Mouse (Mus musculus): ENCODE results near the gene Tmem63c. TPM values are rescaled to one million over a fixed set of nuclear protein-coding genes. Genes with fewer than 3 reads are reported as not detected.

Tmem63c gene
- polyA plus RNA-seq, 1 experiment from 2014 or later: 0.62 TPM

- ATAC-seq (replicated peaks; ENCODE audit: low FRiP score, low TSS enrichment, low read depth) (no peak), DNase-seq (ENCODE audit: low spot score) (no peak)
- no peak overlapping the region for H3K4me3 ChIP-seq (ENCODE audit: low read depth, low read length)
- H3K4me2 ChIP-seq (ENCODE audit: low read length): no peak overlapping the region
- no peaks in the 10 kb centered on the region for H3K9me3 ChIP-seq (ENCODE audit: control insufficient read depth, low read length)
- peaks cover 22% of the 10 kb centered on the region for H3K27me3 ChIP-seq (replicated peaks; ENCODE audit: control insufficient read depth, insufficient read depth, low read length)
- no peak overlapping the region for H3K9ac ChIP-seq (ENCODE audit: low read length)
- WGBS: 65% methylated on average over 2 of the region's 2 CpGs
- peaks cover 3% of the 10 kb centered on the region; the same call in 1 of the 2 replicates for H3K4me1 ChIP-seq (replicated peaks; ENCODE audit: control insufficient read depth, insufficient read depth, low read length)
- no peak overlapping the region for H3K27ac ChIP-seq (ENCODE audit: low read depth)
- H3K36me3 ChIP-seq (ENCODE audit: control insufficient read depth, insufficient read depth, low read length): no peaks in the 10 kb centered on the region
These were observed 6.9 kb downstream of the Tmem63c start for GRCm38 (mm10) chr12:87028068-87028467.

GRCm38 (mm10) chr12:87029251-87029976 is 8.3 kb downstream of the Tmem63c start:
- H3K27me3 ChIP-seq (replicated peaks; ENCODE audit: control insufficient read depth, insufficient read depth, low read length): peaks cover 22% of the 10 kb centered on the region
- H3K9me3 ChIP-seq (ENCODE audit: control insufficient read depth, low read length): no peaks in the 10 kb centered on the region
- DNase-seq (ENCODE audit: low spot score): no peak
- no peak overlapping the region for H3K4me2 ChIP-seq (ENCODE audit: low read length)
- WGBS: 69% methylated on average over 5 of the region's 5 CpGs
- H3K36me3 ChIP-seq (ENCODE audit: control insufficient read depth, insufficient read depth, low read length): no peaks in the 10 kb centered on the region
- no peak for ATAC-seq (replicated peaks; ENCODE audit: low FRiP score, low TSS enrichment, low read depth)
- peaks cover 3% of the 10 kb centered on the region; the same call in 1 of the 2 replicates for H3K4me1 ChIP-seq (replicated peaks; ENCODE audit: control insufficient read depth, insufficient read depth, low read length)
- H3K4me3 ChIP-seq (ENCODE audit: low read depth, low read length): no peak overlapping the region
- H3K27ac ChIP-seq (ENCODE audit: low read depth): no peak overlapping the region
- H3K9ac ChIP-seq (ENCODE audit: low read length): no peak overlapping the region

GRCm38 (mm10) chr12:87031163-87031763 is 10.1 kb downstream of the Tmem63c start:
- WGBS: 71% methylated on average over 5 of the region's 5 CpGs
- Histone ChIP-seq H3K36me3 (ENCODE audit: control insufficient read depth, insufficient read depth, low read length) (no peaks in the 10 kb centered on the region), H3K27me3 (replicated peaks; ENCODE audit: control insufficient read depth, insufficient read depth, low read length) (peaks cover 17% of the 10 kb centered on the region), H3K4me2 (ENCODE audit: low read length) (no peak overlapping the region), H3K9ac (ENCODE audit: low read length) (no peak overlapping the region), H3K4me1 (replicated peaks; ENCODE audit: control insufficient read depth, insufficient read depth, low read length) (peaks cover 2% of the 10 kb centered on the region; the same call in 1 of the 2 replicates), H3K9me3 (ENCODE audit: control insufficient read depth, low read length) (no peaks in the 10 kb centered on the region), H3K4me3 (ENCODE audit: low read depth, low read length) (no peak overlapping the region), H3K27ac (ENCODE audit: low read depth) (no peak overlapping the region)
- ATAC-seq (replicated peaks; ENCODE audit: low FRiP score, low TSS enrichment, low read depth) (no peak), DNase-seq (ENCODE audit: low spot score) (no peak)

GRCm38 (mm10) chr12:87036631-87037030 is 15.5 kb downstream of the Tmem63c start:
- Histone ChIP-seq H3K4me1 (replicated peaks; ENCODE audit: control insufficient read depth, insufficient read depth, low read length) (no peaks in the 10 kb centered on the region), H3K36me3 (ENCODE audit: control insufficient read depth, insufficient read depth, low read length) (no peaks in the 10 kb centered on the region), H3K9ac (ENCODE audit: low read length) (no peak overlapping the region), H3K27ac (ENCODE audit: low read depth) (no peak overlapping the region), H3K27me3 (replicated peaks; ENCODE audit: control insufficient read depth, insufficient read depth, low read length) (no peaks in the 10 kb centered on the region), H3K4me2 (ENCODE audit: low read length) (no peak overlapping the region), H3K9me3 (ENCODE audit: control insufficient read depth, low read length) (no peaks in the 10 kb centered on the region), H3K4me3 (ENCODE audit: low read depth, low read length) (no peak overlapping the region)
- WGBS: 90% methylated on average over 7 of the region's 7 CpGs
- ATAC-seq (replicated peaks; ENCODE audit: low FRiP score, low TSS enrichment, low read depth) (no peak), DNase-seq (ENCODE audit: low spot score) (no peak)

GRCm38 (mm10) chr12:87040166-87040565 is 19.0 kb downstream of the Tmem63c start:
- Histone ChIP-seq H3K9ac (ENCODE audit: low read length) (no peak overlapping the region), H3K27me3 (replicated peaks; ENCODE audit: control insufficient read depth, insufficient read depth, low read length) (no peaks in the 10 kb centered on the region), H3K4me2 (ENCODE audit: low read length) (no peak overlapping the region), H3K27ac (ENCODE audit: low read depth) (no peak overlapping the region), H3K4me1 (replicated peaks; ENCODE audit: control insufficient read depth, insufficient read depth, low read length) (no peaks in the 10 kb centered on the region), H3K4me3 (ENCODE audit: low read depth, low read length) (no peak overlapping the region), H3K36me3 (ENCODE audit: control insufficient read depth, insufficient read depth, low read length) (no peaks in the 10 kb centered on the region), H3K9me3 (ENCODE audit: control insufficient read depth, low read length) (no peaks in the 10 kb centered on the region)
- 65% methylated on average over 4 of the region's 4 CpGs for WGBS
- ATAC-seq (replicated peaks; ENCODE audit: low FRiP score, low TSS enrichment, low read depth): no peak
- no peak for DNase-seq (ENCODE audit: low spot score)

GRCm38 (mm10) chr12:87040857-87041256 is 19.7 kb downstream of the Tmem63c start:
- no peak for ATAC-seq (replicated peaks; ENCODE audit: low FRiP score, low TSS enrichment, low read depth)
- H3K27me3 ChIP-seq (replicated peaks; ENCODE audit: control insufficient read depth, insufficient read depth, low read length): no peaks in the 10 kb centered on the region
- DNase-seq (ENCODE audit: low spot score): no peak
- H3K27ac ChIP-seq (ENCODE audit: low read depth): no peak overlapping the region
- H3K9me3 ChIP-seq (ENCODE audit: control insufficient read depth, low read length): no peaks in the 10 kb centered on the region
- H3K9ac ChIP-seq (ENCODE audit: low read length): no peak overlapping the region
- no peak overlapping the region for H3K4me3 ChIP-seq (ENCODE audit: low read depth, low read length)
- H3K4me1 ChIP-seq (replicated peaks; ENCODE audit: control insufficient read depth, insufficient read depth, low read length): no peaks in the 10 kb centered on the region
- 83% methylated on average over 7 of the region's 7 CpGs for WGBS
- no peak overlapping the region for H3K4me2 ChIP-seq (ENCODE audit: low read length)
- no peaks in the 10 kb centered on the region for H3K36me3 ChIP-seq (ENCODE audit: control insufficient read depth, insufficient read depth, low read length)

- H3K9ac ChIP-seq (ENCODE audit: low read length): no peak overlapping the region
- H3K27me3 ChIP-seq (replicated peaks; ENCODE audit: control insufficient read depth, insufficient read depth, low read length): no peaks in the 10 kb centered on the region
- 73% methylated on average over 2 of the region's 2 CpGs for WGBS
- ATAC-seq (replicated peaks; ENCODE audit: low FRiP score, low TSS enrichment, low read depth): no peak
- no peak overlapping the region for H3K27ac ChIP-seq (ENCODE audit: low read depth)
- no peak for DNase-seq (ENCODE audit: low spot score)
- no peaks in the 10 kb centered on the region for H3K4me1 ChIP-seq (replicated peaks; ENCODE audit: control insufficient read depth, insufficient read depth, low read length)
- H3K9me3 ChIP-seq (ENCODE audit: control insufficient read depth, low read length): no peaks in the 10 kb centered on the region
- no peaks in the 10 kb centered on the region for H3K36me3 ChIP-seq (ENCODE audit: control insufficient read depth, insufficient read depth, low read length)
- H3K4me3 ChIP-seq (ENCODE audit: low read depth, low read length): no peak overlapping the region
- H3K4me2 ChIP-seq (ENCODE audit: low read length): no peak overlapping the region
These were observed 21.3 kb downstream of the Tmem63c start for GRCm38 (mm10) chr12:87042456-87042855.

- Histone ChIP-seq H3K27ac (ENCODE audit: low read depth) (no peak overlapping the region), H3K9ac (ENCODE audit: low read length) (no peak overlapping the region), H3K4me3 (ENCODE audit: low read depth, low read length) (no peak overlapping the region), H3K9me3 (ENCODE audit: control insufficient read depth, low read length) (no peaks in the 10 kb centered on the region), H3K36me3 (ENCODE audit: control insufficient read depth, insufficient read depth, low read length) (no peaks in the 10 kb centered on the region), H3K27me3 (replicated peaks; ENCODE audit: control insufficient read depth, insufficient read depth, low read length) (no peaks in the 10 kb centered on the region), H3K4me1 (replicated peaks; ENCODE audit: control insufficient read depth, insufficient read depth, low read length) (no peaks in the 10 kb centered on the region), H3K4me2 (ENCODE audit: low read length) (no peak overlapping the region)
- WGBS: 77% methylated on average over 7 of the region's 7 CpGs
- ATAC-seq (replicated peaks; ENCODE audit: low FRiP score, low TSS enrichment, low read depth): no peak
- no peak for DNase-seq (ENCODE audit: low spot score)
These were observed 22.1 kb downstream of the Tmem63c start for GRCm38 (mm10) chr12:87043221-87043620.

GRCm38 (mm10) chr12:87044711-87045110 is 23.6 kb downstream of the Tmem63c start:
- Histone ChIP-seq H3K4me3 (ENCODE audit: low read depth, low read length) (no peak overlapping the region), H3K27me3 (replicated peaks; ENCODE audit: control insufficient read depth, insufficient read depth, low read length) (no peaks in the 10 kb centered on the region), H3K27ac (ENCODE audit: low read depth) (no peak overlapping the region), H3K36me3 (ENCODE audit: control insufficient read depth, insufficient read depth, low read length) (no peaks in the 10 kb centered on the region), H3K4me1 (replicated peaks; ENCODE audit: control insufficient read depth, insufficient read depth, low read length) (no peaks in the 10 kb centered on the region), H3K9ac (ENCODE audit: low read length) (no peak overlapping the region), H3K4me2 (ENCODE audit: low read length) (no peak overlapping the region), H3K9me3 (ENCODE audit: control insufficient read depth, low read length) (no peaks in the 10 kb centered on the region)
- no peak for DNase-seq (ENCODE audit: low spot score)
- ATAC-seq (replicated peaks; ENCODE audit: low FRiP score, low TSS enrichment, low read depth): no peak
- 14% methylated on average over 5 of the region's 5 CpGs for WGBS

Data from intestine, embryonic 14.5 days (tissue).